Mouse (Mus musculus) c-Kit-positive CD71-negative TER-119-negative erythroid progenitor cells, embryonic 14.5 days (primary cell): Measurements from ENCODE around the gene Akr1b8.
"Not testable (repeated sequence)": the region's sequence is repeated elsewhere in the genome, so short reads cannot be mapped to it uniquely, and the experiment has no call there.

Experiments used
- DNase-seq: peaks from one replicate; pipeline ENCODE4 v3.0.0-alpha.2; 2013; ENCODE audit warnings: low read depth

Gene Akr1b8

GRCm38 (mm10) chr6:34353658-34354353 lies at the start of gene Akr1b8:
Gene Akr1b8 (plus strand): TSS chr6:34354119.
- no peak for DNase-seq

- DNase-seq: no peak
Observed at GRCm38 (mm10) chr6:34304675-34305241, 49.2 kb upstream of the Akr1b8 start.

- DNase-seq: no peak
Observed at GRCm38 (mm10) chr6:34306797-34307196, 47.1 kb upstream of the Akr1b8 start.

- DNase-seq: no peak
Observed at GRCm38 (mm10) chr6:34309526-34309925, 44.4 kb upstream of the Akr1b8 start.

GRCm38 (mm10) chr6:34310023-34310595 lies 43.8 kb upstream of the Akr1b8 start:
- no peak for DNase-seq

GRCm38 (mm10) chr6:34313386-34313785 lies 40.5 kb upstream of the Akr1b8 start:
- no peak for DNase-seq

- no peak for DNase-seq
Observed at GRCm38 (mm10) chr6:34313921-34314320, 40.0 kb upstream of the Akr1b8 start.

GRCm38 (mm10) chr6:34316854-34317771 lies 36.8 kb upstream of the Akr1b8 start, which contains the start of gene Akr1b3:
Gene Akr1b3 (minus strand): TSS chr6:34317478.
- DNase-seq: peak; percentile 90

GRCm38 (mm10) chr6:34318172-34318571 lies 35.7 kb upstream of the Akr1b8 start:
- peak; percentile 12 for DNase-seq

- no peak for DNase-seq
Observed at GRCm38 (mm10) chr6:34318636-34319035, 35.3 kb upstream of the Akr1b8 start.

- DNase-seq: no peak
Observed at GRCm38 (mm10) chr6:34322121-34322520, 31.8 kb upstream of the Akr1b8 start.

GRCm38 (mm10) chr6:34331379-34331778 lies 22.5 kb upstream of the Akr1b8 start:
- DNase-seq: no peak

- not testable (repeated sequence) for DNase-seq
Observed at GRCm38 (mm10) chr6:34331804-34332203, 22.1 kb upstream of the Akr1b8 start.

- no peak for DNase-seq
Observed at GRCm38 (mm10) chr6:34334673-34335072, 19.2 kb upstream of the Akr1b8 start.

- DNase-seq: no peak
Observed at GRCm38 (mm10) chr6:34337799-34338198, 16.1 kb upstream of the Akr1b8 start.

GRCm38 (mm10) chr6:34341991-34342390 lies 11.9 kb upstream of the Akr1b8 start:
- no peak for DNase-seq

GRCm38 (mm10) chr6:34342476-34342875 lies 11.4 kb upstream of the Akr1b8 start:
- no peak for DNase-seq

- DNase-seq: no peak
Observed at GRCm38 (mm10) chr6:34343426-34343825, 10.5 kb upstream of the Akr1b8 start.

- DNase-seq: no peak
Observed at GRCm38 (mm10) chr6:34344135-34344850, 9.6 kb upstream of the Akr1b8 start.

- DNase-seq: no peak
Observed at GRCm38 (mm10) chr6:34344935-34345334, 9.0 kb upstream of the Akr1b8 start.

- peak; percentile 58 for DNase-seq
Observed at GRCm38 (mm10) chr6:34346096-34346898, 7.6 kb upstream of the Akr1b8 start.
